Mouse (Mus musculus): Measurements from ENCODE around the gene Ptgir.

Gene Ptgir

GRCm38 (mm10) chr7:16906281-16906680, at the start of gene Ptgir:
TSS of gene Ptgir (plus strand) at chr7:16906490.
- DNase-seq (ENCODE audit: low spot score) = no peak

GRCm38 (mm10) chr7:16858336-16858735, 48.0 kb upstream of the Ptgir start:
- peak; percentile 41 for DNase-seq (ENCODE audit: low spot score)

GRCm38 (mm10) chr7:16859902-16860651, 46.2 kb upstream of the Ptgir start:
- peak; percentile 43 for DNase-seq (ENCODE audit: low spot score)

- no peak for DNase-seq (ENCODE audit: low spot score)
These were observed 38.8 kb upstream of the Ptgir start for GRCm38 (mm10) chr7:16867488-16867887.

- DNase-seq (ENCODE audit: low spot score) = no peak
These were observed 36.8 kb upstream of the Ptgir start for GRCm38 (mm10) chr7:16869497-16869896.

GRCm38 (mm10) chr7:16871600-16871999, 34.7 kb upstream of the Ptgir start:
- DNase-seq (ENCODE audit: low spot score) = no peak

GRCm38 (mm10) chr7:16872478-16872877, 33.8 kb upstream of the Ptgir start:
- no peak for DNase-seq (ENCODE audit: low spot score)

- DNase-seq (ENCODE audit: low spot score) = no peak
These were observed 32.9 kb upstream of the Ptgir start for GRCm38 (mm10) chr7:16873392-16873791.

GRCm38 (mm10) chr7:16874190-16874589, 32.1 kb upstream of the Ptgir start:
- peak; percentile 84 for DNase-seq (ENCODE audit: low spot score)

- peak; percentile 100 for DNase-seq (ENCODE audit: low spot score)
These were observed 31.5 kb upstream of the Ptgir start for GRCm38 (mm10) chr7:16874756-16875309.

- DNase-seq (ENCODE audit: low spot score) = no peak
These were observed 31.2 kb upstream of the Ptgir start, which contains the start of gene Dact3 for GRCm38 (mm10) chr7:16875310-16875325. TSS of gene Dact3 (plus strand) at chr7:16875317.

GRCm38 (mm10) chr7:16875326-16875725, 31.0 kb upstream of the Ptgir start:
- no peak for DNase-seq (ENCODE audit: low spot score)

- no peak for DNase-seq (ENCODE audit: low spot score)
These were observed 30.3 kb upstream of the Ptgir start for GRCm38 (mm10) chr7:16876006-16876405.

- no peak for DNase-seq (ENCODE audit: low spot score)
These were observed 29.7 kb upstream of the Ptgir start for GRCm38 (mm10) chr7:16876608-16877007.

GRCm38 (mm10) chr7:16877717-16878116, 28.6 kb upstream of the Ptgir start:
- DNase-seq (ENCODE audit: low spot score) = no peak

GRCm38 (mm10) chr7:16879796-16880547, 26.3 kb upstream of the Ptgir start:
- DNase-seq (ENCODE audit: low spot score) = peak; percentile 25

- DNase-seq (ENCODE audit: low spot score) = no peak
These were observed 25.7 kb upstream of the Ptgir start for GRCm38 (mm10) chr7:16880615-16881014.

GRCm38 (mm10) chr7:16883162-16883561, 23.1 kb upstream of the Ptgir start:
- DNase-seq (ENCODE audit: low spot score) = no peak

GRCm38 (mm10) chr7:16884334-16884733, 22.0 kb upstream of the Ptgir start:
- no peak for DNase-seq (ENCODE audit: low spot score)

- DNase-seq (ENCODE audit: low spot score) = no peak
These were observed 21.0 kb upstream of the Ptgir start for GRCm38 (mm10) chr7:16885271-16885776.

- DNase-seq (ENCODE audit: low spot score) = no peak
These were observed 20.4 kb upstream of the Ptgir start for GRCm38 (mm10) chr7:16885905-16886304.

GRCm38 (mm10) chr7:16890536-16890935, 15.8 kb upstream of the Ptgir start:
- DNase-seq (ENCODE audit: low spot score) = no peak

GRCm38 (mm10) chr7:16890944-16891343, 15.3 kb upstream of the Ptgir start:
- peak; percentile 73 for DNase-seq (ENCODE audit: low spot score)

Measured in lung, postnatal 25 days (tissue).